Mouse (Mus musculus): Measurements from ENCODE around the gene Slc9c1.

Slc9c1 gene

DNA sequence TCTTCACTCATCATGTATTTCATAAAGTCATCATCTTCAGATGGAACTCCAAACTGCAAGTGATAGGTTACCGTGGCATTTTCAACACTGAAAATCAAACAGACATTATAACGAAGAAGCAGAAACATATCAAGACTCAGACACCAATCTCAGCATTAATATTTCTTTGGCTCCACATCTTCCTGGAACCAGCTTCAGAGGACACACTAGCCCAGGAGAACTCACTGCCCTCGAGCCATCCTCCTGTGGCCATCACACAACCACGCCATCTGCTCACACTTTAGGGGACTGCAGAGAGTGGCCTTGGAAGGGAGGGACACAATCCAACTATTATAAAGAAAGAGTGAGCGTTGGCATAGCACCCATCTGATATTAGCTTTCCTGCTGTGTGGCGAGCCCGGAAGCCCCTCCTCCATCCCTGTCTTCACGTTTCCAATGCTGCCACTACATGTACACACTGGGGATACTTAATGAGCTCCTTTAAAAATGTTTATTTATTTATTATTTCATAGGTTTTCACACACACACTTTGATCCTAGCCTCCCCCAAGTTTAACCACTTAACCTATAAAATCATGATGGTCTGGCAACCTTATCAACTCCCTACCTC is 94.5 kb downstream of the Slc9c1 start:
- no peak for DNase-seq

DNA sequence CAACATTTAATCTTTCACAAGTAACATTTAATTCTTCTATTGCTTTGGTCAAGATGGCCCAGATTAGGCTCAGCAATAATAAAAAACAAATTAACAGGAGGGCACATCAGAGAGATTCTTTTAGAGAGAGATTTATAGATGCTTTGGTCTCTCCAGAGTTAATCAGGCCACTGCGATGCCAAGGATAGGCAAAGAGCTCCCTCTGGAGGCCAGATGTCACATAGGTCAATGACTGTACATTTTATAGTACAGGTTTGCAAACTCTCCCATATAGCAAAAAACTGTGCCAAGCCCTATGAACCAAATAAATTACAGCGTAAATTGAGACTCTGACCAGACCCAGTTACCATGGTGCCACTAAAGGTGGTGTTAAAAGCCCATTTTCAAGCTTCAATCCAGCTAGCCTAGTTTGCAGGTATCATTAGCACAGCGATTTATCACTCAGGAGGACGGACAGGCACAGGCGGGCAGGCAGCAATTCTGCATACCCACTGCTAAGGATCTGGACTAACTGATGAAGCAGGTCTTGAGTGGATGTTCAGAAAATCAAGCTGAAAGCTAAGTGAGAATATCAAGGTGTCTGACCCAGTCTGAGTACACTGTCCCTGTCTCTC is 95.3 kb downstream of the Slc9c1 start:
- peak; percentile 49 for DNase-seq

DNA sequence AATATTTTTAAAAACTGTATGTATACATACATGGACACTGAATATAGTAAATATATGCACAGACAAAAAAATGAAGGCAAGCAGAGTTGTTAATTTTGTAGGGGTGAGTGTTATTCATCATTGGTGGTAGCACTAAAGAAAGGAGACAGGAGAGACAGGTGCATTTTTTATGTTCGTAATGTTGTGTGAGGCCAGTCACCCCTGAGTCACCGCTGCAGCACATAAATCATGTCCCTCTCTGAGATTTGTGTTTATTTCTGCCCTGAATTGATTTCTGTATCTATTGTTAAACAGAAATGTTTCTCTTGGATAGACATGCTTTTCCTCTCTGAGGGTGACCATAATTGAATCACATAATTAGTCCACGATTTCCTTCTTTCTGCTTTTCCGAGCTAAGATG is 97.3 kb downstream of the Slc9c1 start:
- no peak for DNase-seq

DNA sequence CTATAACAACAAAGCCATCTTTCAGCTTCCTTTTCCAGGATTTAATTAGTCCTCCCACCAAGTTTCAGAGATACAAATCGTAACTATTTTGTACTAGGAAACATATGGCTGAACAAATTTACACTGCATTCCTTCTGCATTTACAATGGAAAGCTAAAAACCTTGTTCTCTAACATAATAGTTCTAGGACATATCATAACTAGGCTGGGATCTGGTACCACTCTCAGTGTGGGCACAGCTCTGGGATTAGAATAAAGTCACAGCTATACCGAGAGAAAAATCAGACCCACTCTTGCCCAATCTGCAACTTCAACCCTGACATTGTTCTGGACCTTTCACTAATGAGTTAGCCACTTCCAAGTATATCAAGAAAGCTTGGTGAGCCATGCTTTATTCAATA is 100.7 kb downstream of the Slc9c1 start:
- DNase-seq: no peak

GRCm38 (mm10) chr16:45640070-45640762 is 105.1 kb downstream of the Slc9c1 start:
- no peak for DNase-seq

DNA sequence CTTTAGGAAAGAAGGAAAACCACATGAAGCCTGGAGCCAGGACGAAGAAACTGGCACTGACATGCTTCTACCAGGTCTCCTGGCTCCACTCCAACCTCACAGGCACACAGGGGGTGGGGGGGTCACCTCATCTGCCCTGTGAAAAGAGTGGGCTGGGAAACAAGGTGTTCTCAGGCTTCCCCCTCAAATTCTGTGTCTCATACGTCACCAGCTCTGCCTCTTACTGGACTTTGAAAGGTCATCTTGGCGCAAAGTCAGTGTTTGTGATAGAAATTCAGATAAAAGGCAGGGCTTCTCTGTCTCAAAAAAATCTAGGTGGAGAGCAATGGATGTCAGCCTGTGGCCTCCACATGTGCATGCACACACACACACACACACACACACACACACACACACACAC is 106.2 kb downstream of the Slc9c1 start:
- DNase-seq: no peak

DNA sequence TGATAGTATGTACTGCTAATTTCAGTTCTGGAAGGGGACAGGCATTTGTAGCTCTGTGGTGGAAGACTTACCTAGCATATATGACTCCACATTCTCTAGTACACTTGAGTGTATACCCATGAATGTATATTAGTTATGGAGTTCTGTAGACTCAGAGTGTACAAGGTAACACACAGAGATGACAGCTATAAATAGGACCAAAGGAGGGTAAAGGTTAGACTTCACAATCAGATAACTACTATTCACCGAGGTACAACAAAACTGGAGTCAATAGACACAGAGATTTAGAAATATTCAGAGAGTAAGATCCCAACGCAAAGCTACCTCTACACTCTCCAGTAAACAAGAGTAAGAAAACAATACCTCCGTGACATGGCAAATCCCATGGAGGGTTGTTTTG is 108.8 kb downstream of the Slc9c1 start:
- no peak for DNase-seq

DNA sequence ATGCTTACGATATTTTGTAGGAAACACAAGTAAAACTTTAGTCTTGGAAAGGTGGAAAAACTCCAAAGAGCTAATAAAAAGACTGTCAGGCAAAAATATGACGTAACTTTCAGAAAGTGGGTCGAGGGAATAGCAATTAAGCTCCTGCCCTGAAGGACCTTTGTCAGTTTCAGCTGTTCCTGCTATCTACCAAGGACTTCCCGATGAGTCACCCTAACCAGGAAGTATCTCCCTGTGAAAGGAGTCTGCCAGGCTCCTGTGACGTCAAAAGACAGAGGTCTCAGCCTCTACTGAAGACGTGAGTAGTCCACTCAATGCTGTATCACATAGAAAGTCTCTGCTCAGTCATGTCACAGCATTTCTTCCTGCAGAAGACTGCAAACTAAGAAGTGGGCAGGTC is 109.3 kb downstream of the Slc9c1 start:
- no peak for DNase-seq

- DNase-seq: no peak
These were observed 116.4 kb downstream of the Slc9c1 start for GRCm38 (mm10) chr16:45651497-45651896.

- no peak for DNase-seq
These were observed 118.2 kb downstream of the Slc9c1 start for GRCm38 (mm10) chr16:45653009-45653933.

GRCm38 (mm10) chr16:45653934-45654332 is 118.8 kb downstream of the Slc9c1 start, which contains the start of gene BC016579:
Gene BC016579 (minus strand): TSS chr16:45654068.
- DNase-seq: no peak

DNA sequence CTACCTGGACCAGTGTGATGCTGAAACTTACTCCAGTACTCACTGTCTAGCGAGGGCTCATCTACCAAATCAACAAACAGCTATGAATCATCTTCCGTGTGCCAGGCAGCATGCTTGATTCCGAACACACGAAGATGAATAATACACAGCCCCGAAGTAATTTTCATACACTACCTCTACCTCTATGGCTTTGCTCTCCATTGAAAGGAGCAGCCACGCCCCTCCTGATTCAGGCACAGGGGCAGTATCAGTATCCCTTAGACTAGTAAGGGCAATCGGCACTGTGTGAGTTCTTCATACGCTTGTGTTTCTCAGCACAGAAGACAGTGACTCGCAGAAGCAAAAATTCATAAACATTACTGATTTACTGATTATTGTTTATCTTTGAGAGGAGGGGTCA is 119.4 kb downstream of the Slc9c1 start:
- no peak for DNase-seq
